Mouse (Mus musculus): ENCODE results near the gene Itih5. TPM values are rescaled to one million over a fixed set of nuclear protein-coding genes. Genes with fewer than 3 reads are reported as not detected.

Itih5 gene
- polyA plus RNA-seq, 1 experiment from 2014 or later = 3.7 TPM

GRCm38 (mm10) chr2:10256949-10257348 is 103.6 kb downstream of the Itih5 start:
- WGBS = 72% methylated on average over 5 of the region's 5 CpGs
- H3K36me3 ChIP-seq (ENCODE audit: control insufficient read depth, insufficient read depth, low read length) = no peaks in the 10 kb centered on the region
- H3K9me3 ChIP-seq (ENCODE audit: control insufficient read depth, low read length) = no peaks in the 10 kb centered on the region
- no peak for DNase-seq (ENCODE audit: low spot score)
- no peak overlapping the region for H3K9ac ChIP-seq (ENCODE audit: low read length)
- H3K27me3 ChIP-seq (ENCODE audit: control insufficient read depth, insufficient read depth, low read length) = no peaks in the 10 kb centered on the region
- no peak overlapping the region for H3K4me3 ChIP-seq (ENCODE audit: low read depth, low read length)
- no peak for ATAC-seq (replicated peaks; ENCODE audit: low FRiP score)
- H3K4me2 ChIP-seq (ENCODE audit: low read depth, low read length, severe bottlenecking) = no peak overlapping the region
- H3K4me1 ChIP-seq (replicated peaks; ENCODE audit: control insufficient read depth, insufficient read depth, low read length) = no peaks in the 10 kb centered on the region
- H3K27ac ChIP-seq (ENCODE audit: low read depth, low read length) = no peak overlapping the region

- Histone ChIP-seq H3K4me3 (ENCODE audit: low read depth, low read length) (no peak overlapping the region), H3K36me3 (ENCODE audit: control insufficient read depth, insufficient read depth, low read length) (no peaks in the 10 kb centered on the region), H3K4me2 (ENCODE audit: low read depth, low read length, severe bottlenecking) (no peak overlapping the region), H3K9ac (ENCODE audit: low read length) (no peak overlapping the region), H3K9me3 (ENCODE audit: control insufficient read depth, low read length) (no peaks in the 10 kb centered on the region), H3K27ac (ENCODE audit: low read depth, low read length) (no peak overlapping the region), H3K4me1 (replicated peaks; ENCODE audit: control insufficient read depth, insufficient read depth, low read length) (0 out of 2 replicates have a peak, but pooled peaks cover 3% of the 10 kb centered on the region), H3K27me3 (ENCODE audit: control insufficient read depth, insufficient read depth, low read length) (no peaks in the 10 kb centered on the region)
- DNase-seq (ENCODE audit: low spot score) = no peak
- no peak for ATAC-seq (replicated peaks; ENCODE audit: low FRiP score)
- 75% methylated on average over 5 of the region's 5 CpGs for WGBS
Measured at GRCm38 (mm10) chr2:10258312-10258711, 104.9 kb downstream of the Itih5 start.

GRCm38 (mm10) chr2:10260109-10260508 is 106.7 kb downstream of the Itih5 start:
- no peaks in the 10 kb centered on the region for H3K27me3 ChIP-seq (ENCODE audit: control insufficient read depth, insufficient read depth, low read length)
- H3K4me3 ChIP-seq (ENCODE audit: low read depth, low read length) = no peak overlapping the region
- no peak for DNase-seq (ENCODE audit: low spot score)
- no peak overlapping the region for H3K4me2 ChIP-seq (ENCODE audit: low read depth, low read length, severe bottlenecking)
- H3K9me3 ChIP-seq (ENCODE audit: control insufficient read depth, low read length) = no peaks in the 10 kb centered on the region
- ATAC-seq (replicated peaks; ENCODE audit: low FRiP score) = no peak
- H3K4me1 ChIP-seq (replicated peaks; ENCODE audit: control insufficient read depth, insufficient read depth, low read length) = 0 out of 2 replicates have a peak, but pooled peaks cover 3% of the 10 kb centered on the region
- no peak overlapping the region for H3K27ac ChIP-seq (ENCODE audit: low read depth, low read length)
- H3K9ac ChIP-seq (ENCODE audit: low read length) = no peak overlapping the region
- no peaks in the 10 kb centered on the region for H3K36me3 ChIP-seq (ENCODE audit: control insufficient read depth, insufficient read depth, low read length)
- WGBS = 47% methylated on average over 5 of the region's 5 CpGs

GRCm38 (mm10) chr2:10261337-10261736 is 108.0 kb downstream of the Itih5 start:
- no peak for ATAC-seq (replicated peaks; ENCODE audit: low FRiP score)
- Histone ChIP-seq H3K36me3 (ENCODE audit: control insufficient read depth, insufficient read depth, low read length) (no peaks in the 10 kb centered on the region), H3K9me3 (ENCODE audit: control insufficient read depth, low read length) (no peaks in the 10 kb centered on the region), H3K4me3 (ENCODE audit: low read depth, low read length) (no peak overlapping the region), H3K27me3 (ENCODE audit: control insufficient read depth, insufficient read depth, low read length) (no peaks in the 10 kb centered on the region), H3K4me1 (replicated peaks; ENCODE audit: control insufficient read depth, insufficient read depth, low read length) (0 out of 2 replicates have a peak, but pooled peaks cover 3% of the 10 kb centered on the region), H3K27ac (ENCODE audit: low read depth, low read length) (no peak overlapping the region), H3K9ac (ENCODE audit: low read length) (no peak overlapping the region), H3K4me2 (ENCODE audit: low read depth, low read length, severe bottlenecking) (no peak overlapping the region)
- WGBS = 85% methylated on average over 5 of the region's 5 CpGs
- no peak for DNase-seq (ENCODE audit: low spot score)

GRCm38 (mm10) chr2:10262722-10263121 is 109.4 kb downstream of the Itih5 start:
- no peak overlapping the region for H3K9ac ChIP-seq (ENCODE audit: low read length)
- no peak overlapping the region for H3K4me2 ChIP-seq (ENCODE audit: low read depth, low read length, severe bottlenecking)
- WGBS = 21% methylated on average over 5 of the region's 5 CpGs
- DNase-seq (ENCODE audit: low spot score) (no peak), ATAC-seq (replicated peaks; ENCODE audit: low FRiP score) (no peak)
- no peak overlapping the region for H3K27ac ChIP-seq (ENCODE audit: low read depth, low read length)
- H3K9me3 ChIP-seq (ENCODE audit: control insufficient read depth, low read length) = no peaks in the 10 kb centered on the region
- 0 out of 2 replicates have a peak, but pooled peaks cover 3% of the 10 kb centered on the region for H3K4me1 ChIP-seq (replicated peaks; ENCODE audit: control insufficient read depth, insufficient read depth, low read length)
- no peak overlapping the region for H3K4me3 ChIP-seq (ENCODE audit: low read depth, low read length)
- H3K36me3 ChIP-seq (ENCODE audit: control insufficient read depth, insufficient read depth, low read length) = no peaks in the 10 kb centered on the region
- H3K27me3 ChIP-seq (ENCODE audit: control insufficient read depth, insufficient read depth, low read length) = no peaks in the 10 kb centered on the region

GRCm38 (mm10) chr2:10263909-10264489 is 110.6 kb downstream of the Itih5 start:
- Histone ChIP-seq H3K27ac (ENCODE audit: low read depth, low read length) (no peak overlapping the region), H3K9me3 (ENCODE audit: control insufficient read depth, low read length) (no peaks in the 10 kb centered on the region), H3K4me2 (ENCODE audit: low read depth, low read length, severe bottlenecking) (no peak overlapping the region), H3K4me1 (replicated peaks; ENCODE audit: control insufficient read depth, insufficient read depth, low read length) (0 out of 2 replicates have a peak, but pooled peaks cover 3% of the 10 kb centered on the region), H3K4me3 (ENCODE audit: low read depth, low read length) (no peak overlapping the region), H3K36me3 (ENCODE audit: control insufficient read depth, insufficient read depth, low read length) (no peaks in the 10 kb centered on the region), H3K9ac (ENCODE audit: low read length) (no peak overlapping the region), H3K27me3 (ENCODE audit: control insufficient read depth, insufficient read depth, low read length) (no peaks in the 10 kb centered on the region)
- whole genome bisulfite sequencing = 43% methylated on average over 7 of the region's 7 CpGs
- ATAC-seq (replicated peaks; ENCODE audit: low FRiP score) (no peak), DNase-seq (ENCODE audit: low spot score) (no peak)

- Histone ChIP-seq H3K9me3 (ENCODE audit: control insufficient read depth, low read length) (no peaks in the 10 kb centered on the region), H3K36me3 (ENCODE audit: control insufficient read depth, insufficient read depth, low read length) (no peaks in the 10 kb centered on the region), H3K4me2 (ENCODE audit: low read depth, low read length, severe bottlenecking) (no peak overlapping the region), H3K4me3 (ENCODE audit: low read depth, low read length) (no peak overlapping the region), H3K27ac (ENCODE audit: low read depth, low read length) (no peak overlapping the region), H3K4me1 (replicated peaks; ENCODE audit: control insufficient read depth, insufficient read depth, low read length) (0 out of 2 replicates have a peak, but pooled peaks cover 3% of the 10 kb centered on the region), H3K9ac (ENCODE audit: low read length) (no peak overlapping the region), H3K27me3 (ENCODE audit: control insufficient read depth, insufficient read depth, low read length) (no peaks in the 10 kb centered on the region)
- ATAC-seq (replicated peaks; ENCODE audit: low FRiP score) (no peak), DNase-seq (ENCODE audit: low spot score) (no peak)
- 80% methylated on average over 5 of the region's 5 CpGs for WGBS
Measured at GRCm38 (mm10) chr2:10265881-10266280, 112.5 kb downstream of the Itih5 start.

- Histone ChIP-seq H3K27ac (ENCODE audit: low read depth, low read length) (no peak overlapping the region), H3K4me1 (replicated peaks; ENCODE audit: control insufficient read depth, insufficient read depth, low read length) (no peaks in the 10 kb centered on the region), H3K9ac (ENCODE audit: low read length) (no peak overlapping the region), H3K36me3 (ENCODE audit: control insufficient read depth, insufficient read depth, low read length) (no peaks in the 10 kb centered on the region), H3K4me3 (ENCODE audit: low read depth, low read length) (no peak overlapping the region), H3K27me3 (ENCODE audit: control insufficient read depth, insufficient read depth, low read length) (no peaks in the 10 kb centered on the region), H3K9me3 (ENCODE audit: control insufficient read depth, low read length) (no peaks in the 10 kb centered on the region), H3K4me2 (ENCODE audit: low read depth, low read length, severe bottlenecking) (no peak overlapping the region)
- 73% methylated on average over 8 of the region's 9 CpGs for WGBS
- ATAC-seq (replicated peaks; ENCODE audit: low FRiP score) (no peak), DNase-seq (ENCODE audit: low spot score) (no peak)
Measured at GRCm38 (mm10) chr2:10272604-10273115, 119.3 kb downstream of the Itih5 start.

- no peak overlapping the region for H3K4me2 ChIP-seq (ENCODE audit: low read depth, low read length, severe bottlenecking)
- WGBS = 93% methylated on average over 3 of the region's 3 CpGs
- H3K27me3 ChIP-seq (ENCODE audit: control insufficient read depth, insufficient read depth, low read length) = no peaks in the 10 kb centered on the region
- ATAC-seq (replicated peaks; ENCODE audit: low FRiP score) (no peak), DNase-seq (ENCODE audit: low spot score) (no peak)
- H3K27ac ChIP-seq (ENCODE audit: low read depth, low read length) = no peak overlapping the region
- no peaks in the 10 kb centered on the region for H3K9me3 ChIP-seq (ENCODE audit: control insufficient read depth, low read length)
- no peak overlapping the region for H3K4me3 ChIP-seq (ENCODE audit: low read depth, low read length)
- no peaks in the 10 kb centered on the region for H3K4me1 ChIP-seq (replicated peaks; ENCODE audit: control insufficient read depth, insufficient read depth, low read length)
- H3K9ac ChIP-seq (ENCODE audit: low read length) = no peak overlapping the region
- no peaks in the 10 kb centered on the region for H3K36me3 ChIP-seq (ENCODE audit: control insufficient read depth, insufficient read depth, low read length)
Measured at GRCm38 (mm10) chr2:10273541-10274050, 120.2 kb downstream of the Itih5 start.
